Mouse (Mus musculus): ENCODE results near the gene Armh4. TPM values are rescaled to one million over a fixed set of nuclear protein-coding genes. Genes with fewer than 3 reads are reported as not detected.

Armh4 gene
- polyA plus RNA-seq (2012; rRNA removed) = 0.25 and 0.73 TPM in 2 replicates

GRCm38 (mm10) chr14:49782715-49783531 lies at the start of gene Armh4:
Armh4 (minus strand) TSS chr14:49783383.

Other genes starting within 250 kb of the Armh4 start
- not detected in 2 replicates for gene Olfr722, start 118.6 kb upstream of the Armh4 start, polyA plus RNA-seq (2012; rRNA removed)
- not detected in 2 replicates for gene Olfr723, start 148.4 kb upstream of the Armh4 start, polyA plus RNA-seq (2012; rRNA removed)
- not detected in 2 replicates for gene Olfr724, start 179.9 kb upstream of the Armh4 start, polyA plus RNA-seq (2012; rRNA removed)

All from stomach, adult 2 months (tissue).